Mouse (Mus musculus) liver, embryonic 12.5 days (tissue): ENCODE measurements around the gene Prmt1. TPM values are rescaled to one million over a fixed set of nuclear protein-coding genes. Genes with fewer than 3 reads are reported as not detected.

Experiments used
- ATAC-seq: fragments of 200-750 bp; cut with Nextera tagmentation; 2 replicates; pipeline ENCODE4 v1.8.0; 2017; ENCODE audit warnings: moderate number of reproducible peaks, mild to moderate bottlenecking, moderate library complexity
- H3K27ac ChIP-seq: fragments of 300-500 bp; sonication (generic); 2 replicates; pipeline ENCODE4 v1.5.1; 2016; ENCODE audit warnings: mild to moderate bottlenecking
- H3K27me3 ChIP-seq: fragments of 300-500 bp; sonication (generic); replicated peaks from 2 replicates; pipeline ENCODE4 v1.6.1; 2016; ENCODE audit warnings: mild to moderate bottlenecking, moderate library complexity
- H3K36me3 ChIP-seq: fragments of 300-500 bp; sonication (generic); 2 replicates; pipeline ENCODE4 v1.6.1; 2016; ENCODE audit warnings: mild to moderate bottlenecking, moderate library complexity
- H3K4me1 ChIP-seq: fragments of 300-500 bp; sonication (generic); 2 replicates; pipeline ENCODE4 v1.6.1; 2016
- H3K4me2 ChIP-seq: fragments of 300-500 bp; sonication (generic); 2 replicates; pipeline ENCODE4 v1.6.1; 2016; ENCODE audit warnings: mild to moderate bottlenecking, moderate library complexity
- H3K4me3 ChIP-seq: fragments of 300-500 bp; sonication (generic); 2 replicates; pipeline ENCODE4 v1.5.1; 2016; ENCODE audit warnings: mild to moderate bottlenecking, moderate library complexity
- H3K9ac ChIP-seq: fragments of 300-500 bp; sonication (generic); 2 replicates; pipeline ENCODE4 v1.6.1; 2016; ENCODE audit warnings: mild to moderate bottlenecking, moderate library complexity
- H3K9me3 ChIP-seq: fragments of 300-500 bp; sonication (generic); replicated peaks from 2 replicates; pipeline ENCODE4 v1.6.1; 2016; ENCODE audit warnings: mild to moderate bottlenecking, moderate library complexity
- WGBS: fragments of 180-500 bp; shearing (Covaris S2); methylation state at CpG from one replicate; pipeline ENCODE4 v1.1.7; 2016; ENCODE audit not compliant: insufficient replicate concordance; 5-methylcytosine and 5-hydroxymethylcytosine counted together
- polyA plus RNA-seq: library from polyadenylated mRNA; unstranded; fragments of >200 nt; fragmentation: Nextera tagmentation; extraction: Ambion mirVana; gene quantifications from 2 replicates; pipeline ENCODE4 v1.2.1, GENCODE M21; 2016

Gene Prmt1
- polyA plus RNA-seq, 1 experiment from 2014 or later = 262 TPM

GRCm38 (mm10) chr7:45020225-45020624 lies 33.9 kb upstream of the Prmt1 start:
- 58% methylated on average over 9 of the region's 9 CpGs for WGBS
- H3K36me3 ChIP-seq = no peaks in the 10 kb centered on the region
- no peak for ATAC-seq
- no peak overlapping the region for H3K9ac ChIP-seq
- peaks cover 24% of the 10 kb centered on the region for H3K4me1 ChIP-seq
- no peak overlapping the region for H3K4me3 ChIP-seq
- H3K27ac ChIP-seq = no peak overlapping the region
- no peak overlapping the region for H3K4me2 ChIP-seq
- no peaks in the 10 kb centered on the region for H3K9me3 ChIP-seq
- H3K27me3 ChIP-seq = peaks cover 36% of the 10 kb centered on the region

GRCm38 (mm10) chr7:45019031-45019571 lies 32.7 kb upstream of the Prmt1 start:
- Histone ChIP-seq H3K4me2 (peak overlapping the region; percentile 98), H3K4me1 (peaks cover 35% of the 10 kb centered on the region), H3K9me3 (no peaks in the 10 kb centered on the region), H3K36me3 (no peaks in the 10 kb centered on the region; the same call in 1 of the 2 replicates), H3K9ac (no peak overlapping the region), H3K4me3 (peak overlapping the region; percentile 93; the same call in 1 of the 2 replicates), H3K27ac (0 out of 2 replicates have a peak overlapping the region, but pooled peaks have one; percentile 13), H3K27me3 (peaks cover 36% of the 10 kb centered on the region)
- 18% methylated on average over 8 of the region's 8 CpGs for WGBS
- ATAC-seq = no peak

- no peaks in the 10 kb centered on the region for H3K9me3 ChIP-seq
- ATAC-seq = peak; percentile 88
- H3K4me1 ChIP-seq = peaks cover 52% of the 10 kb centered on the region
- H3K27me3 ChIP-seq = peaks cover 36% of the 10 kb centered on the region
- H3K9ac ChIP-seq = peak within 1 kb of the TSS; percentile 96
- peaks cover 15% of the 10 kb centered on the region for H3K36me3 ChIP-seq
- under 1% methylated on average over 36 of the region's 36 CpGs for WGBS
- peak within 1 kb of the TSS; percentile 98 for H3K4me2 ChIP-seq
- peak within 1 kb of the TSS; percentile 92 for H3K27ac ChIP-seq
- H3K4me3 ChIP-seq = peak within 1 kb of the TSS; percentile 93
Observed at GRCm38 (mm10) chr7:45017242-45018061, 31.1 kb upstream of the Prmt1 start, which contains the start of gene Rras. Gene Rras, plus strand, starts transcription at chr7:45017961.

- peak overlapping the region; percentile 96 for H3K9ac ChIP-seq
- H3K9me3 ChIP-seq = no peaks in the 10 kb centered on the region
- peaks cover 22% of the 10 kb centered on the region for H3K36me3 ChIP-seq
- peak overlapping the region; percentile 92 for H3K27ac ChIP-seq
- peaks cover 53% of the 10 kb centered on the region for H3K4me1 ChIP-seq
- no peak for ATAC-seq
- WGBS = 2% methylated on average over 4 of the region's 4 CpGs
- peak overlapping the region; percentile 93 for H3K4me3 ChIP-seq
- peak overlapping the region; percentile 98 for H3K4me2 ChIP-seq
- H3K27me3 ChIP-seq = peaks cover 36% of the 10 kb centered on the region
Observed at GRCm38 (mm10) chr7:45016761-45017160, 30.4 kb upstream of the Prmt1 start.

- Histone ChIP-seq H3K27me3 (peaks cover 33% of the 10 kb centered on the region), H3K4me1 (peaks cover 53% of the 10 kb centered on the region)
- WGBS = 1% methylated on average over 69 of the region's 69 CpGs
Observed at GRCm38 (mm10) chr7:45015957-45016612, 29.7 kb upstream of the Prmt1 start, which contains the start of gene Scaf1. Gene Scaf1, minus strand, starts transcription at chr7:45016363.

GRCm38 (mm10) chr7:45015344-45015956 lies 29.1 kb upstream of the Prmt1 start:
- Histone ChIP-seq H3K27ac (peak overlapping the region; percentile 92), H3K27me3 (peaks cover 26% of the 10 kb centered on the region), H3K4me2 (peak overlapping the region; percentile 98), H3K9me3 (no peaks in the 10 kb centered on the region), H3K4me3 (peak overlapping the region; percentile 93), H3K9ac (peak overlapping the region; percentile 96), H3K4me1 (peaks cover 53% of the 10 kb centered on the region), H3K36me3 (peaks cover 35% of the 10 kb centered on the region)
- no peak for ATAC-seq
- under 1% methylated on average over 20 of the region's 20 CpGs for WGBS

More at GRCm38 (mm10) chr7:45015957-45016612, 29.7 kb upstream of the Prmt1 start, which contains the start of gene Scaf1:
- peak; percentile 82 for ATAC-seq
- no peaks in the 10 kb centered on the region for H3K9me3 ChIP-seq
- H3K4me2 ChIP-seq = peak within 1 kb of the TSS; percentile 98
- peak within 1 kb of the TSS; percentile 93 for H3K4me3 ChIP-seq
- peak within 1 kb of the TSS; percentile 96 for H3K9ac ChIP-seq
- peak within 1 kb of the TSS; percentile 92 for H3K27ac ChIP-seq
- peaks cover 29% of the 10 kb centered on the region for H3K36me3 ChIP-seq

GRCm38 (mm10) chr7:45014096-45014451 lies 27.7 kb upstream of the Prmt1 start:
- H3K4me3 ChIP-seq = no peak overlapping the region
- peaks cover 49% of the 10 kb centered on the region for H3K36me3 ChIP-seq
- peak overlapping the region; percentile 92; the same call in 1 of the 2 replicates for H3K27ac ChIP-seq
- H3K9ac ChIP-seq = no peak overlapping the region
- 95% methylated on average over 3 of the region's 3 CpGs for WGBS
- H3K27me3 ChIP-seq = peaks cover 13% of the 10 kb centered on the region
- H3K4me1 ChIP-seq = peaks cover 50% of the 10 kb centered on the region
- ATAC-seq = no peak
- H3K4me2 ChIP-seq = peak overlapping the region; percentile 98; the same call in 1 of the 2 replicates
- H3K9me3 ChIP-seq = no peaks in the 10 kb centered on the region

- H3K9ac ChIP-seq = peak overlapping the region; percentile 49
- H3K4me3 ChIP-seq = no peak overlapping the region
- peaks cover 44% of the 10 kb centered on the region for H3K4me1 ChIP-seq
- no peak for ATAC-seq
- peak overlapping the region; percentile 60 for H3K27ac ChIP-seq
- H3K27me3 ChIP-seq = peaks cover 7% of the 10 kb centered on the region
- H3K9me3 ChIP-seq = no peaks in the 10 kb centered on the region
- peak overlapping the region; percentile 31 for H3K4me2 ChIP-seq
- WGBS = 89% methylated on average over 16 of the region's 16 CpGs
- peaks cover 54% of the 10 kb centered on the region for H3K36me3 ChIP-seq
Observed at GRCm38 (mm10) chr7:45013366-45014095, 27.2 kb upstream of the Prmt1 start.

- Histone ChIP-seq H3K4me2 (peak overlapping the region; percentile 31), H3K4me1 (peaks cover 37% of the 10 kb centered on the region), H3K36me3 (peaks cover 61% of the 10 kb centered on the region), H3K27ac (peak overlapping the region; percentile 60), H3K4me3 (no peak overlapping the region), H3K9ac (peak overlapping the region; percentile 49; the same call in 1 of the 2 replicates), H3K9me3 (peaks cover under 1% of the 10 kb centered on the region; the same call in 1 of the 2 replicates), H3K27me3 (0 out of 2 replicates have a peak, but pooled peaks cover under 1% of the 10 kb centered on the region)
- WGBS = 49% methylated on average over 4 of the region's 4 CpGs
- no peak for ATAC-seq
Observed at GRCm38 (mm10) chr7:45012824-45013223, 26.5 kb upstream of the Prmt1 start.

- ATAC-seq = no peak
- Histone ChIP-seq H3K27me3 (no peaks in the 10 kb centered on the region), H3K36me3 (peaks cover 69% of the 10 kb centered on the region)
Observed at GRCm38 (mm10) chr7:45012011-45012410, 25.6 kb upstream of the Prmt1 start.

GRCm38 (mm10) chr7:45008411-45008810 lies 22.0 kb upstream of the Prmt1 start:
- H3K4me3 ChIP-seq = no peak overlapping the region
- H3K27me3 ChIP-seq = no peaks in the 10 kb centered on the region
- ATAC-seq = no peak
- H3K4me2 ChIP-seq = no peak overlapping the region
- 93% methylated on average over 19 of the region's 19 CpGs for WGBS
- H3K9me3 ChIP-seq = peaks cover 4% of the 10 kb centered on the region; the same call in 1 of the 2 replicates
- peaks cover 100% of the 10 kb centered on the region for H3K36me3 ChIP-seq
- no peak overlapping the region for H3K9ac ChIP-seq
- H3K27ac ChIP-seq = no peak overlapping the region
- H3K4me1 ChIP-seq = peaks cover 11% of the 10 kb centered on the region

More at GRCm38 (mm10) chr7:45012011-45012410, 25.6 kb upstream of the Prmt1 start:
- peaks cover 4% of the 10 kb centered on the region; the same call in 1 of the 2 replicates for H3K9me3 ChIP-seq
- no peak overlapping the region for H3K9ac ChIP-seq
- H3K27ac ChIP-seq = no peak overlapping the region
- WGBS = 94% methylated on average over 6 of the region's 6 CpGs
- H3K4me3 ChIP-seq = no peak overlapping the region
- H3K4me1 ChIP-seq = peaks cover 35% of the 10 kb centered on the region
- H3K4me2 ChIP-seq = no peak overlapping the region
